Mouse (Mus musculus): ENCODE data around the gene Catsperz.

Catsperz gene

DNA sequence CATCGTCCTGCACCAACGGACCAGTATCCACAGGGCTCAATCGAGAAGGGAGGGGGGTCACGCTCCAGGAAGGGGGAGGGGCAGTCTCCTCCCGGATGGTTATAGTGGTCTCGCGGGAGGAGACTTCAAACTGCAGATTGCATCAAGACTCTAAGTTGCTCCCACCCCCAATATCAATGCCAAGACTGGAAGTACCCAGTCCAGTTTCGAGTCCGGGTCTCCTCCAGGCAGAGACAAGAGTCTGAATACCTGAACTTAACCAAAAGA lies at the start of gene Catsperz:
TSS of gene Catsperz (minus strand) at position 74 of the 267 bp plus-strand sequence.
- no peak for DNase-seq

DNA sequence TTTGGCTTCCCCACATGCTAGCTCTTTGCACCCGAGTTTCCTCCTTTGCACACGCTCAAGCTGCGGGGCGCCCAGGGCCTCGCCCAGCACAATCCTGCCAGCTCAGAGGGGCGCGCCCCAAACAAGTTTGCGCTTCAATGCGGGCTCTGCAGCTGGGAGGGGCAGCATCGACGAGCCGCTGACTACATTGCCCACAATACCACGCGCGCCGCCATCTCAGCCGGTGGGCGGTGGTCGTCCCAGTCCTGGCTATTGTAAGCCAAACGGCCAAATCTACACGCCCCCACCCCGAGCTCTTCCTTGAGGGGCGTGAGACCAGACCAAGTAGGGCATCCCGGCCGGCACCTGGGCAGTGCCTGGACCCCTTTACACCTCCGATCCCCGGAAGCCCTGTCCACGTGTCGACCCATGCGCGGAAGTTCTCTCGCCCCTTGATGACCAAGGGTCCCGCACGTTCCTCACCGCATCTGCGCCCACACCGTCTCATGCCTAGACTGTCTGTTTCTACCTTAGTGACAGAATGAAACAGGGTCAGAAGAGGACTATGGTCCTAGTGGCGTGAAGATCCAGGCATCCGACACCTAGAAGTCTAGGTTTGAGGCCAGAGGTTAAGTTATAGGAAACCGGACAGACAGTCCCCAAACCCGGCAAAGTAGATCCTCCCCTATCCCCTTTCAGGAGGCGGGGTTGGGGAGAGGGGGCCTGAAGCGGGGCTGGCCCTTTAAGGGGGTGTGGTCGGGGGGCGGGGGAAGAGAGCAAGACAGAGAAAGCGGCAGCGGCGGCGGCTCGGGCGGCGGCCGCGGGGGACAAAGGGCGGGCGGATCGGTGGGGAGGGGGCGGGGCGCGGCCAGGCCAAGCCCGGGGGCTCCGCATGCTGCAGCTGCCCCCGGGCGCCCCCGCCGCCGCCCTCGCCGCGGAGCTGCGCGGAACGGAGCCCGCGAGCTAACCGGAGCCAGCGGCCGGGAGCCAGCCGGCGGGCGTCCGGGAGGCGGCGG lies 49.3 kb upstream of the Catsperz start, which contains the start of gene Ppp1r14b:
TSS of gene Ppp1r14b (plus strand) at position 758 of the 995 bp plus-strand sequence.
- DNase-seq: peak; percentile 80

DNA sequence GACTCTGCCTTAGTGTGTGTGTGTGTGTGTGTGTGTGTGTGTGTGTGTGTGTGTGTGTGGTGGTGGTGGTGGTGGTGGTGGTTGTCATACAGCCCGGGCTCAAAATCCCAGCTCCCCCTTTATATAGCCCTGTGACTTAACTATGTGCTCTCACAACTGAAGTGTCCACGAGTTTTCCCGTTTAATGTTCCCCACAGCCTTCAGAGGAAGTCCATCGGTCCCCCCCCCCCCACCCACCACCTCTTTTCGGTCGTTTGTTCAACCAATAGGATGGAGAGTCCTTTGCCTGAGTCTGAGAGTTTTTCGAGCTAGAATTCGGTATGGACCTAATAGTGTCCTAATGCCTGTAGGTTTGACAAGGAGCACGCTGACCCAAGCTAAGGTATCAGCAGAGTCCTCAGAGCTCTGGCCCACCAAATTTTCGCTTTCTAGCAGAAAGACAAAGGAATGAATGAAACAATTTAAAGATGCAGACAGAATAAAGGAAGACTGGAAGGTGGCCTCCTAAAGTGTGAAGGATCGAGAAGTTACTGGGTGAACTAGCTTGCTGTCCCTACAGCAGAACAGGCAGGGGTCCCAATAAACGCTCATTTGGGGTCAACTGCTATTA lies 48.5 kb upstream of the Catsperz start:
- DNase-seq: no peak

GRCm38 (mm10) chr19:6972247-6972917 lies 47.2 kb upstream of the Catsperz start:
- DNase-seq: no peak

- no peak for DNase-seq
Measured at GRCm38 (mm10) chr19:6971644-6972043, 46.5 kb upstream of the Catsperz start.

- DNase-seq: no peak
Measured at GRCm38 (mm10) chr19:6970460-6971085, 45.4 kb upstream of the Catsperz start.

- DNase-seq: peak; percentile 85
Measured at GRCm38 (mm10) chr19:6969665-6970381, 44.6 kb upstream of the Catsperz start.

GRCm38 (mm10) chr19:6969291-6969664 lies 44.1 kb upstream of the Catsperz start:
- DNase-seq: no peak

GRCm38 (mm10) chr19:6968491-6969271 lies 43.5 kb upstream of the Catsperz start:
- DNase-seq: peak; percentile 55

DNA sequence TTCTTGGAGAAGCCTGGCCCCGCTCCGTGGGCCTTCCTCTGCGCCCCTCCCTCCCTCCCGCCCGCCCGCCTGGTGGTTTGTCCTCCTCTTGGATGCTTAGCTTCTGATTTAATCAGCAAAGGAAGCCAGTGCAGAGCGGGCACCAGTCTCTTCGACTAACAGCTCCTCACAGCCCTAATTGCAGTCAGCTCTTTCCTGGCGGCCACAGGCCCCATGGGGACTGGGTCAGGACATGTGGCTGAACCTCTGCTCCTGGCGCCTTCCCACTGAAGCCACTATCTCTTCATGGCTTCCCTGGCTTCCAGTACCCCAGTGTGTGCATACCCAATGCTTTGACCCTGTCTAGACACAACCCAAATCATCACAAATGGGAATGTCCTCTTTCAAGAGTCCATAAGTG lies 31.3 kb upstream of the Catsperz start:
- no peak for DNase-seq

GRCm38 (mm10) chr19:6955424-6955823 lies 30.2 kb upstream of the Catsperz start:
- DNase-seq: no peak

GRCm38 (mm10) chr19:6954046-6954445 lies 28.9 kb upstream of the Catsperz start:
- DNase-seq: peak; percentile 75

GRCm38 (mm10) chr19:6952712-6953037 lies 27.5 kb upstream of the Catsperz start:
- DNase-seq: peak; percentile 72

DNA sequence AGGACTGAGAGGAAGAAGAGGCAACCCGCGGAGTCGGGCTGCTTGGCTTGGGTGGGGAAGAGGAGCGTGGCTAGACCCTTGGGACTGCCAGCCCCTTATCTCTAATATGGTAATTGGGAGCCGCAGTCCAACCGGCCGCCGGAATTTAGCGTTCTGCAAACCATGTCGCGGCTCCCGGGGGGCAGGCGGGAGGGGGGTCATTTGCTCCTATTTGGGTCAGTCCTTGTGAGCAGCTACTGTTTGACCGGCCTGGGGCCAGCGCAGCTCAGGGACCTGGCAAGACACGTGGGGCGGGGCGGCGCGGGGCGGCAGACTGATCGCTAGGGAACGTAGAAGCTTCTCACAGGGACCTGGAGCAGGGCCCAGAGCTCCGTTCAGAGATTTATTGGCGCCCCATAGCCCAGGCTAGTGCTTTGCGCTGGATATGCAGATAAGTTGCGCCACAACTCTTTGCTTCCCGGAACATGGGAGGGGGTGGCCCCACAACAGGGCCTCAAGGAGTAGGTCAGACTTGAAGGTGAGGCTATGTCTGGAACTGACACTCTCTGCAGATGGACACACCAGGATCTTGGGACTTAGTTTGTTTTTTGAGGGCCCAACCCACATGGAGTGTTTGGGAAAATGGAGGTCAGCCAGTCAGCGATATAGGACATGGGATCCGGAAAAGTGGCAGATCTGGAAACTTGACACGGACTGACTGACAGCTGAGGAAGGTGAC lies 27.0 kb upstream of the Catsperz start:
- peak; percentile 84 for DNase-seq

DNA sequence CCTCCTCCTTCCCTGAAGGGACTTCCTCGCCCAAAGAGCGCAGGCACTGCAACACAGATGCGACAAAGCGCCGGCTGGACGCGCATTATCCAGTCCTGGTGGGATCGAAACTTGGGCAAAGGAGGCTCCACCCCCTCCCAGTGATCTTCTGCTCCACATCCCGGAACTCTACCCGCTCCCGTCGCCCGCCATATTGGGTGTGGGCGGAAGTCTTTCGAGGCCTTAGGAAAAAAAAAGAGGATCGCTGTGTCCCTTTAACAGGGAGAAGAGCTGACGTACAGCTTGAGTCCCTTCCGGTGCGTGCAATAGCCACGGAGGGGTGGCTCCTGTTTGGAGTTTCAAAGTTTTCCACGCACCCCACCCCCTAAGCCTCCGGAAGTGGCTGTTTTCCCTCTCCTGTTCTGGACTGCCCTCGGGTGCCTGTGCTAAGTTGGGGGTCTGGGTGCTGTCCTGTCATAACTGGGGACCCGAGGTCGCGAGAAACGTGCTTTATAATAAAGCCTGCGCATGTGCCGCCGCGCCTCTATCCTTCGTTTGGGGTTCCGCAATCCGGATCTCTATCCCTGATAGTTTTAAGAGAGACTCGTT lies 26.3 kb upstream of the Catsperz start:
- peak; percentile 94 for DNase-seq

DNA sequence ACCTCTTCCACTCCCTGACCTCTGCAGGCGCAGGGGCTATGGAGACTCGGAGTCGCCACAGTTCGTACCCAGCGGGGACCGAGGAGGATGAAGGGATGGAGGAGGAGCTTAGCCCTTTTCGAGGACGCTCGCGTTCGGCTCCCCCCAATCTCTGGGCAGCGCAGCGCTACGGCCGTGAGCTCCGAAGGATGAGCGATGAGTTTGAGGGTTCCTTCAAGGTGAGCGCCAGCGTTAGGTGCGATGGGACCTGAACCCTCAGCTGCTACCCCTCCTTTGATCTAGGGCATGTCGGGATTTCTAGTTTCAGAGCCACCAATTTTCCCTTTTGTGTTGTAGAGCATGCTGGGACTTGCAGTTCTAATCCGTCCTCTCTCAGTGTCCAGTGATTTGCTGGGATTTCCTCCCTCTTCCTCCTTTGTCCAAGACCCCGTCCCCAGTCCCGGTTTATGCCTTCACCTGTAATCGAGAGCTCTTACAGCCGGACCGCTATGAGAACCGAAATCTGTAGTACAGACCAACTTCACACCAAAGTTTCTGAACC lies 25.5 kb upstream of the Catsperz start:
- peak; percentile 49 for DNase-seq

DNA sequence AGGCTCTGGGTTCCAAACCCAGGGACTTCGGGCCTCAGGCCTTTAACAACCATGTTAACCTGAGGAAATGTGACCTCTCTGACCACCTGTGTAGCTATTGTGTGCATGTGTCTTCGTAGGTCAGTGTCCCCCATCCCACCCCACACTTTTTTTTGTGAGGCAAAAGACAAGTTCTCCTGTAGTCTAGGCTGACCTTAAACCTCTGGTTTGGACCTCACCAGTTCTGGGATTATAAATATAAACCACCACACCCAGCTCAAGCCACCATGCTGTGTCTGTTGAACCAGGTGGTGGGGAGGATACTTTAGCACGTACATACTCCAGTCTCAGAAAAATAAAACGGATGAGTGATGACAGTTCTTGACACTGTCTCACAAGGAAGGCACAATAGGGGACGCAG lies 24.8 kb upstream of the Catsperz start:
- DNase-seq: no peak

DNA sequence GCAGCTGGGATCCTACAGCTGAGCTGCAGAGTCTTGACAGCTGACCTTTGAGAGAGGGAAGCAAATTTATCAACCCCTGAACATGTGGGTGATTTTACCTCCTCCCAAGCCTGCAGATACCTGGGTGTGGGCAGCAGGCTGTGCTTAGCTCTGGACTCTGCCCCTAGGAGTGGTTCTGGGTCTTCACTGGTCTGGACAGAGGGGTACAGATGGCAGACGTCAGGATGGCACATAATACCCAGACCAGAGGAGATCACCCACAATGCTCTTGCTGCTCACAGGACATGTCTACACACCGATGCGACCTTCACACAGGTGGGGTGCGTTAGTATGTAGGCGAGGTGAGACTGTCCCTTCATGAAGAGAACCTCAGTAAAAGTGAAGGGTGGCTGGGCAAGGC lies 24.4 kb upstream of the Catsperz start:
- no peak for DNase-seq

DNA sequence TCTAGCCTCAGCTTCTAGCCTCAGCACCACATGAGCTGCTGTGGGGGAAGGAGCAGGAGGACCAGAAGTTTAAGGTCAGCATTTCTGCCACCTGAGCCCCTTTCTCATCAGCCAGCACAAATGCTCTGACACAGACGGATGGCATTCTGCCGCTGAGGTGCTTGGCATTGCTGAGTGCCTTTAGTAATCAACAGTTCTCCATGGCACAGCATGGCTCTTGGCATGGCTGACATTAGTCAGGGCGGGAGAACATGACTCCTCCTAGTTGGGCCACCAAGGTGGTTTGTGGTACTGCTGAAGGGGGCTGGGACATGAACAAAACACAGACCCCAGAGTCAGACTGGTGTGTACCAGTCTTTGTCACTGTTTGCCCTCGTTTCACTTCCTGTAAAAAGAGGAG lies 23.0 kb upstream of the Catsperz start:
- no peak for DNase-seq

DNA sequence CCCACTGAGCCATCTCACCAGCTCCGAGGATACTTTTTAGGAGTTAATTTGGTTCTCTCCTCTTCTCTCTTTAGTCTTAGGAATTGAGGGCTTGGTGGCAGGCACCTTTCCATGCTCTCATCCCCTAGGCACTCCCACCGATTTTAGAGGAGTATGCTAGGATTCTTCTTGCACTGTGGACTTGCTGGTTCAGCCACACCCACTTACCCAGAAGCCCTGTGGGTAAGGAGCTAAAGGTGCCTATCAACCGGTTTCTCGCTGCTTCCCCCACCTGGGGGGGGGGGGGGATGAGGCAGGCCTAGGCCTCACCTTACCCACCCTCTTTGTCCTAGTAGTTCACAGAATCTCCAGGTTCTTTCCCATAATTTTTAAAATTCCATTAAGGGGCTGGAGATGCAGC lies 22.6 kb upstream of the Catsperz start:
- no peak for DNase-seq

- no peak for DNase-seq
Measured at GRCm38 (mm10) chr19:6943709-6944108, 18.5 kb upstream of the Catsperz start.

Measured in lung, postnatal 14 days (tissue).